In genomic region chr12:17267316-17267715, GRCm38 (mm10) we compare ENCODE assay signal across 7 mouse cellular contexts. TPM values are rescaled to one million over a fixed set of nuclear protein-coding genes. Genes with fewer than 3 reads are reported as not detected.
DNase-seq lines count a peak whose midpoint lies in the region; ATAC-seq and TF ChIP-seq lines count a peak whose summit lies in the region.

No protein-coding gene starts in this region.

- peaks cover 12% of the 10 kb centered on the region for H3K4me1 ChIP-seq in lung, embryonic 14.5 days (ENCODE audit: insufficient read depth)
- H3K4me1 ChIP-seq in brown adipose tissue, adult 24 weeks (ENCODE audit: control insufficient read depth, insufficient read depth, insufficient read length, low read length), result peaks cover 21% of the 10 kb centered on the region
- H3K4me1 ChIP-seq in hindbrain, embryonic 12.5 days, result peaks cover 25% of the 10 kb centered on the region
- peaks cover 37% of the 10 kb centered on the region for H3K4me1 ChIP-seq in liver, embryonic 13.5 days (replicated peaks)

- peaks cover 41% of the 10 kb centered on the region for H3K36me3 ChIP-seq in lung, embryonic 14.5 days (ENCODE audit: insufficient read depth)
- H3K36me3 ChIP-seq in hindbrain, embryonic 12.5 days, result peaks cover 31% of the 10 kb centered on the region
- peaks cover 24% of the 10 kb centered on the region for H3K36me3 ChIP-seq in liver, embryonic 13.5 days

- peak overlapping the region; percentile 93 for H3K9ac ChIP-seq in lung, embryonic 14.5 days
- H3K9ac ChIP-seq in hindbrain, embryonic 12.5 days, result peak overlapping the region; percentile 86
- peak overlapping the region; percentile 89 for H3K9ac ChIP-seq in liver, embryonic 13.5 days

- WGBS in lung, embryonic 14.5 days, result 9% methylated on average over 4 of the region's 4 CpGs
- WGBS in hindbrain, embryonic 12.5 days, result 17% methylated on average over 4 of the region's 4 CpGs
- 12% methylated on average over 4 of the region's 4 CpGs for WGBS in liver, embryonic 13.5 days (ENCODE audit: insufficient replicate concordance)

- TF ChIP-seq CTCF in lung, embryonic 14.5 days (IDR thresholded peaks at IDR 0.05; ENCODE audit: low read depth), result no peak

- peak overlapping the region; percentile 95 for H3K4me3 ChIP-seq in lung, embryonic 14.5 days (ENCODE audit: low read depth, low read length)
- peak overlapping the region; percentile 88 for H3K4me3 ChIP-seq in brown adipose tissue, adult 24 weeks (ENCODE audit: insufficient read depth, low read depth, low read length)
- H3K4me3 ChIP-seq in hindbrain, embryonic 12.5 days, result peak overlapping the region; percentile 71
- peak overlapping the region; percentile 85 for H3K4me3 ChIP-seq in liver, embryonic 13.5 days (replicated peaks)

- H3K27me3 ChIP-seq in lung, embryonic 14.5 days (ENCODE audit: insufficient read depth, low read length), result no peaks in the 10 kb centered on the region
- no peaks in the 10 kb centered on the region for H3K27me3 ChIP-seq in hindbrain, embryonic 12.5 days
- no peaks in the 10 kb centered on the region for H3K27me3 ChIP-seq in liver, embryonic 13.5 days

- no peak for DNase-seq in lung, embryonic 14.5 days
- no peak for DNase-seq in lung, postnatal 10 days
- no peak for DNase-seq in liver, embryonic 13.5 days
- no peak for DNase-seq in urinary bladder, adult 2 months (ENCODE audit: low spot score)
- DNase-seq in gastrocnemius, adult 8-10 months (ENCODE audit: low spot score in 2 of 2), result no peak

- peak overlapping the region; percentile 86; the same call in 1 of the 2 replicates for H3K27ac ChIP-seq in lung, embryonic 14.5 days (ENCODE audit: low read depth)
- H3K27ac ChIP-seq in brown adipose tissue, adult 24 weeks (replicated peaks; ENCODE audit: low read depth, low read length), result no peak overlapping the region
- H3K27ac ChIP-seq in hindbrain, embryonic 12.5 days, result no peak overlapping the region
- peak overlapping the region; percentile 79; the same call in 1 of the 2 replicates for H3K27ac ChIP-seq in liver, embryonic 13.5 days

- peak overlapping the region; percentile 91 for H3K4me2 ChIP-seq in lung, embryonic 14.5 days
- peak overlapping the region; percentile 78 for H3K4me2 ChIP-seq in hindbrain, embryonic 12.5 days (replicated peaks)
- H3K4me2 ChIP-seq in liver, embryonic 13.5 days, result peak overlapping the region; percentile 87

- no peaks in the 10 kb centered on the region for H3K9me3 ChIP-seq in lung, embryonic 14.5 days (ENCODE audit: low read depth, low read length)
- no peaks in the 10 kb centered on the region for H3K9me3 ChIP-seq in hindbrain, embryonic 12.5 days (replicated peaks)
- H3K9me3 ChIP-seq in liver, embryonic 13.5 days (replicated peaks), result no peaks in the 10 kb centered on the region

- ATAC-seq in lung, embryonic 14.5 days (ENCODE audit: insufficient read depth), result no peak
- ATAC-seq in hindbrain, embryonic 12.5 days (ENCODE audit: low FRiP score), result no peak
- ATAC-seq in liver, embryonic 13.5 days (ENCODE audit: low read depth), result no peak

RNA-seq across cellular contexts. Expression of gene Pdia6, which starts 1.0 kb away (rescaled TPM):
- polyA plus RNA-seq in lung, embryonic 14.5 days (2014; fragmentation: Nextera tagmentation; extraction: Ambion mirVana), result 676 and 706 TPM in 2 replicates
- 65.9 and 83.5 TPM in 2 replicates for polyA plus RNA-seq in brown adipose tissue, adult 24 weeks (2012; ENCODE audit: insufficient read depth, insufficient read length, missing spikeins)
- 506 and 515 TPM in 2 replicates for polyA plus RNA-seq in hindbrain, embryonic 12.5 days (2016; fragmentation: Nextera tagmentation; extraction: Ambion mirVana)
- 235 and 283 TPM in 2 replicates for polyA plus RNA-seq in liver, embryonic 13.5 days (2015; fragmentation: Nextera tagmentation; extraction: Ambion mirVana)
- polyA plus RNA-seq in urinary bladder, adult 2 months (2012; rRNA removed), result 104 and 115 TPM in 2 replicates
- 10 to 100 TPM; 35.7 to 39.4 (median 37.3) TPM for total RNA-seq in gastrocnemius, adult 8-10 months (2022)

Comparison
In these comparisons a context has a peak if more than half of its experiments do, and no peak if none do; other contexts are left out.
1. H3K27ac ChIP-seq: peak in lung, embryonic 14.5 days (single experiment) and liver, embryonic 13.5 days (single experiment); none in brown adipose tissue, adult 24 weeks (single experiment) and hindbrain, embryonic 12.5 days (single experiment).
2. Peak in every context shown above with its lines, with median percentiles within 50 percentile points of each other: H3K4me2 ChIP-seq, H3K4me3 ChIP-seq and H3K9ac ChIP-seq.